ENCODE assay signal across 18 mouse cellular contexts in genomic region chr5:4665978-4666377, GRCm38 (mm10).
A peak's percentile ranks its signal among the peaks of the same experiment; 100 is the strongest.
DNase-seq lines count a peak whose midpoint lies in the region; ATAC-seq and TF ChIP-seq lines count a peak whose summit lies in the region.
"Had no signal": no experiment of that assay in that cellular context is flagged by ENCODE, and none has a peak within 500 bp of the region (broad histone marks: within the 10 kb centered on the region; RNA-seq: fewer than 3 reads in every experiment).

No protein-coding gene starts in this region.

- no peak overlapping the region; the same call in 1 of the 2 replicates for H3K4me2 ChIP-seq in midbrain, embryonic 12.5 days (replicated peaks)
- peak overlapping the region; percentile 23; the same call in 1 of the 2 replicates for H3K4me2 ChIP-seq in hindbrain, embryonic 14.5 days (replicated peaks)
- H3K4me2 ChIP-seq in hindbrain, postnatal 0 days (ENCODE audit: low read depth, low read length) = peak overlapping the region; percentile 36; the same call in 1 of the 2 replicates
- peak overlapping the region; percentile 37 for H3K4me2 ChIP-seq in midbrain, postnatal 0 days (ENCODE audit: low read depth, low read length, poor library complexity, severe bottlenecking)
- H3K4me2 ChIP-seq in intestine, embryonic 15.5 days (replicated peaks) = no peak overlapping the region
- H3K4me2 ChIP-seq: embryonic facial prominence, embryonic 15.5 days; heart, embryonic 13.5 days had no signal

- no peak for TF ChIP-seq CTCF in hindbrain, postnatal 0 days (IDR thresholded peaks at IDR 0.05; ENCODE audit: low read depth)
- TF ChIP-seq CTCF in midbrain, postnatal 0 days (IDR thresholded peaks at IDR 0.05) = no peak

- DNase-seq in midbrain, embryonic 10.5 days (ENCODE audit: low spot score) = no peak
- no peak for DNase-seq in hindbrain, embryonic 14.5 days (ENCODE audit: low spot score)
- no peak for DNase-seq in hindbrain, postnatal 0 days (ENCODE audit: low spot score)
- DNase-seq in midbrain, postnatal 0 days (ENCODE audit: low spot score) = no peak
- no peak for DNase-seq in spleen, postnatal 4 days (ENCODE audit: low spot score in 2 of 2)
- DNase-seq: adrenal gland, postnatal 25 days; gastrocnemius, postnatal 36 days; heart, adult 11 months; heart, postnatal 36 days had no signal

- H3K27me3 ChIP-seq in midbrain, embryonic 12.5 days = no peaks in the 10 kb centered on the region; the same call in 1 of the 2 replicates
- H3K27me3 ChIP-seq in midbrain, embryonic 10.5 days (ENCODE audit: low read depth, poor library complexity, severe bottlenecking) = no peaks in the 10 kb centered on the region; the same call in 1 of the 2 replicates
- H3K27me3 ChIP-seq in hindbrain, embryonic 14.5 days (ENCODE audit: control insufficient read depth, insufficient read depth, low read length) = no peaks in the 10 kb centered on the region
- no peaks in the 10 kb centered on the region for H3K27me3 ChIP-seq in hindbrain, postnatal 0 days (ENCODE audit: insufficient read depth, low read length)
- no peaks in the 10 kb centered on the region for H3K27me3 ChIP-seq in midbrain, postnatal 0 days (ENCODE audit: insufficient read depth, low read length)
- H3K27me3 ChIP-seq in intestine, embryonic 15.5 days (replicated peaks) = no peaks in the 10 kb centered on the region
- H3K27me3 ChIP-seq: CH12.LX; heart, embryonic 13.5 days had no signal

- no peak for ATAC-seq in midbrain, embryonic 12.5 days (ENCODE audit: low FRiP score, low read depth)
- ATAC-seq in hindbrain, embryonic 14.5 days (ENCODE audit: low FRiP score) = no peak
- no peak for ATAC-seq in hindbrain, postnatal 0 days
- peak; percentile 60; the same call in 1 of the 2 replicates for ATAC-seq in midbrain, postnatal 0 days (ENCODE audit: low FRiP score)
- no peak for ATAC-seq in intestine, embryonic 15.5 days
- ATAC-seq: activated CD4-positive, CD25-positive, alpha-beta regulatory T cell, adult 4 months; Patski had no signal

- no peak overlapping the region for H3K9ac ChIP-seq in midbrain, embryonic 12.5 days (replicated peaks)
- H3K9ac ChIP-seq in hindbrain, embryonic 14.5 days = peak overlapping the region; percentile 5; the same call in 1 of the 2 replicates
- H3K9ac ChIP-seq in hindbrain, postnatal 0 days (replicated peaks; ENCODE audit: low read length) = no peak overlapping the region
- 0 out of 2 replicates have a peak overlapping the region, but pooled peaks have one; percentile 19 for H3K9ac ChIP-seq in midbrain, postnatal 0 days (replicated peaks; ENCODE audit: low read length, poor library complexity, severe bottlenecking)
- H3K9ac ChIP-seq in intestine, embryonic 15.5 days = no peak overlapping the region
- H3K9ac ChIP-seq: embryonic facial prominence, embryonic 15.5 days; heart, embryonic 13.5 days had no signal

- WGBS in midbrain, embryonic 12.5 days = 69% methylated on average over 9 of the region's 9 CpGs
- 93% methylated on average over 9 of the region's 9 CpGs for WGBS in midbrain, embryonic 10.5 days
- 58% methylated on average over 9 of the region's 9 CpGs for WGBS in hindbrain, embryonic 14.5 days
- WGBS in hindbrain, postnatal 0 days = 64% methylated on average over 9 of the region's 9 CpGs
- 36% methylated on average over 9 of the region's 9 CpGs for WGBS in midbrain, postnatal 0 days
- WGBS in intestine, embryonic 15.5 days = 64% methylated on average over 9 of the region's 9 CpGs

- no peak overlapping the region for H3K4me3 ChIP-seq in midbrain, embryonic 12.5 days
- no peak overlapping the region for H3K4me3 ChIP-seq in midbrain, embryonic 10.5 days
- no peak overlapping the region for H3K4me3 ChIP-seq in hindbrain, embryonic 14.5 days (replicated peaks; ENCODE audit: low read length)
- H3K4me3 ChIP-seq in hindbrain, postnatal 0 days (ENCODE audit: low read length) = no peak overlapping the region
- peak overlapping the region; percentile 1; the same call in 1 of the 2 replicates for H3K4me3 ChIP-seq in midbrain, postnatal 0 days (ENCODE audit: low read depth, low read length)
- H3K4me3 ChIP-seq in intestine, embryonic 15.5 days (replicated peaks) = no peak overlapping the region
- H3K4me3 ChIP-seq: embryonic facial prominence, embryonic 15.5 days; erythroblast, embryonic 14.5 days; forebrain, embryonic 10.5 days; heart, embryonic 13.5 days had no signal

- H3K9me3 ChIP-seq in midbrain, embryonic 12.5 days = no peaks in the 10 kb centered on the region
- H3K9me3 ChIP-seq in midbrain, embryonic 10.5 days (replicated peaks) = no peaks in the 10 kb centered on the region
- H3K9me3 ChIP-seq in hindbrain, embryonic 14.5 days (ENCODE audit: control insufficient read depth, low read length) = no peaks in the 10 kb centered on the region
- H3K9me3 ChIP-seq in hindbrain, postnatal 0 days (ENCODE audit: low read length) = no peaks in the 10 kb centered on the region
- no peaks in the 10 kb centered on the region for H3K9me3 ChIP-seq in midbrain, postnatal 0 days (ENCODE audit: low read length)
- H3K9me3 ChIP-seq in intestine, embryonic 15.5 days = no peaks in the 10 kb centered on the region
- H3K9me3 ChIP-seq: embryonic facial prominence, embryonic 15.5 days; forebrain, embryonic 10.5 days; heart, embryonic 13.5 days had no signal

- peaks cover 10% of the 10 kb centered on the region for H3K4me1 ChIP-seq in midbrain, embryonic 12.5 days
- H3K4me1 ChIP-seq in midbrain, embryonic 10.5 days = no peaks in the 10 kb centered on the region; the same call in 1 of the 2 replicates
- no peaks in the 10 kb centered on the region; the same call in 1 of the 2 replicates for H3K4me1 ChIP-seq in hindbrain, embryonic 14.5 days (replicated peaks; ENCODE audit: control insufficient read depth, insufficient read depth, low read length)
- H3K4me1 ChIP-seq in hindbrain, postnatal 0 days (ENCODE audit: insufficient read depth, low read length) = 0 out of 2 replicates have a peak, but pooled peaks cover 3% of the 10 kb centered on the region
- peaks cover 7% of the 10 kb centered on the region; the same call in 1 of the 2 replicates for H3K4me1 ChIP-seq in midbrain, postnatal 0 days (ENCODE audit: insufficient read depth, low read length)
- peaks cover 7% of the 10 kb centered on the region; the same call in 1 of the 2 replicates for H3K4me1 ChIP-seq in intestine, embryonic 15.5 days (replicated peaks)
- H3K4me1 ChIP-seq: embryonic facial prominence, embryonic 15.5 days had no signal

- peak overlapping the region; percentile 66 for H3K27ac ChIP-seq in midbrain, embryonic 12.5 days (replicated peaks)
- H3K27ac ChIP-seq in midbrain, embryonic 10.5 days (replicated peaks) = no peak overlapping the region
- peak overlapping the region; percentile 8; the same call in 1 of the 2 replicates for H3K27ac ChIP-seq in hindbrain, embryonic 14.5 days
- H3K27ac ChIP-seq in hindbrain, postnatal 0 days = no peak overlapping the region
- H3K27ac ChIP-seq in midbrain, postnatal 0 days (ENCODE audit: low read depth, low read length) = peak overlapping the region; percentile 34
- no peak overlapping the region for H3K27ac ChIP-seq in intestine, embryonic 15.5 days
- H3K27ac ChIP-seq: embryonic facial prominence, embryonic 15.5 days; forebrain, embryonic 10.5 days; heart, embryonic 13.5 days had no signal

- H3K36me3 ChIP-seq in midbrain, embryonic 12.5 days = no peaks in the 10 kb centered on the region
- H3K36me3 ChIP-seq in midbrain, embryonic 10.5 days = no peaks in the 10 kb centered on the region
- no peaks in the 10 kb centered on the region for H3K36me3 ChIP-seq in hindbrain, embryonic 14.5 days (replicated peaks; ENCODE audit: control insufficient read depth, insufficient read depth)
- H3K36me3 ChIP-seq in hindbrain, postnatal 0 days (ENCODE audit: insufficient read depth, low read length) = no peaks in the 10 kb centered on the region
- H3K36me3 ChIP-seq in midbrain, postnatal 0 days (ENCODE audit: insufficient read depth, low read length) = no peaks in the 10 kb centered on the region
- no peaks in the 10 kb centered on the region for H3K36me3 ChIP-seq in intestine, embryonic 15.5 days
- H3K36me3 ChIP-seq: embryonic facial prominence, embryonic 15.5 days; forebrain, embryonic 10.5 days; heart, embryonic 13.5 days had no signal

Comparison
In these comparisons a context has a peak if more than half of its experiments do, and no peak if none do; other contexts are left out.
1. H3K27ac ChIP-seq: peak in midbrain, embryonic 12.5 days (single experiment), hindbrain, embryonic 14.5 days (single experiment) and midbrain, postnatal 0 days (single experiment); none in midbrain, embryonic 10.5 days (single experiment), hindbrain, postnatal 0 days (single experiment) and intestine, embryonic 15.5 days (single experiment).
2. H3K4me2 ChIP-seq: peak in hindbrain, embryonic 14.5 days (single experiment), hindbrain, postnatal 0 days (single experiment) and midbrain, postnatal 0 days (single experiment); none in midbrain, embryonic 12.5 days (single experiment) and intestine, embryonic 15.5 days (single experiment).
3. H3K9ac ChIP-seq: peak in hindbrain, embryonic 14.5 days (single experiment) and midbrain, postnatal 0 days (single experiment); none in midbrain, embryonic 12.5 days (single experiment), hindbrain, postnatal 0 days (single experiment) and intestine, embryonic 15.5 days (single experiment).